Mouse (Mus musculus) kidney, adult 2 months (tissue): ENCODE data around the gene Ksr1. TPM values are rescaled to one million over a fixed set of nuclear protein-coding genes. Genes with fewer than 3 reads are reported as not detected.
A peak's percentile ranks its signal among the peaks of the same experiment; 100 is the strongest.

Experiments used
- DNase-seq: peaks from one replicate; pipeline ENCODE4 v3.0.0; 2021
- H3K27ac ChIP-seq: fragments of 200-500 bp; 2 replicates; pipeline ENCODE4 v1.5.1; 2012; ENCODE audit warnings: low read depth, low read length, control low read depth, inconsistent platforms; ENCODE audit not compliant: insufficient read depth
- H3K27me3 ChIP-seq: fragments of 200-500 bp; replicated peaks from 2 replicates; pipeline ENCODE4 v1.6.1; 2012; ENCODE audit warnings: mild to moderate bottlenecking, moderate library complexity, low read length, inconsistent platforms; ENCODE audit not compliant: control insufficient read depth, insufficient read depth
- H3K36me3 ChIP-seq: fragments of 200-500 bp; 2 replicates; pipeline ENCODE4 v1.6.1; 2012; ENCODE audit warnings: mild to moderate bottlenecking, moderate library complexity, low read length, inconsistent platforms; ENCODE audit not compliant: control insufficient read depth, insufficient read depth
- H3K4me1 ChIP-seq: fragments of 200-500 bp; 2 replicates; pipeline ENCODE4 v1.6.1; 2011; ENCODE audit warnings: low read length; ENCODE audit not compliant: control insufficient read depth, insufficient read depth
- H3K4me3 ChIP-seq: fragments of 200-500 bp; 2 replicates; pipeline ENCODE4 v1.5.1; 2011; ENCODE audit warnings: mild to moderate bottlenecking, low read depth, low read length, control low read depth; ENCODE audit not compliant: insufficient read depth
- CTCF ChIP-seq: fragments of 200-500 bp; conservative IDR thresholded peaks from 2 replicates; pipeline ENCODE4 v1.5.1; 2011; ENCODE audit warnings: low read depth, mild to moderate bottlenecking, control low read depth, low read length, moderate library complexity, mixed read lengths; ENCODE audit not compliant: insufficient read depth, insufficient read length
- POLR2A ChIP-seq: fragments of 200-500 bp; IDR thresholded peaks from one replicate; pipeline ENCODE4 v1.6.1; 2011; ENCODE audit warnings: low read depth, low read length, control low read depth
- WGBS: fragments of 180-500 bp; shearing (Covaris S2); methylation state at CpG from one replicate; pipeline ENCODE4 v1.1.7; 2018; 5-methylcytosine and 5-hydroxymethylcytosine counted together
- polyA plus RNA-seq: library from polyadenylated mRNA; depleted of rRNA; stranded (reverse); fragments of >200 nt; gene quantifications from 2 replicates; pipeline ENCODE4 v1.2.3, GENCODE M21; 2012

Ksr1 gene
- polyA plus RNA-seq, 1 experiment: 9.8 TPM

DNA sequence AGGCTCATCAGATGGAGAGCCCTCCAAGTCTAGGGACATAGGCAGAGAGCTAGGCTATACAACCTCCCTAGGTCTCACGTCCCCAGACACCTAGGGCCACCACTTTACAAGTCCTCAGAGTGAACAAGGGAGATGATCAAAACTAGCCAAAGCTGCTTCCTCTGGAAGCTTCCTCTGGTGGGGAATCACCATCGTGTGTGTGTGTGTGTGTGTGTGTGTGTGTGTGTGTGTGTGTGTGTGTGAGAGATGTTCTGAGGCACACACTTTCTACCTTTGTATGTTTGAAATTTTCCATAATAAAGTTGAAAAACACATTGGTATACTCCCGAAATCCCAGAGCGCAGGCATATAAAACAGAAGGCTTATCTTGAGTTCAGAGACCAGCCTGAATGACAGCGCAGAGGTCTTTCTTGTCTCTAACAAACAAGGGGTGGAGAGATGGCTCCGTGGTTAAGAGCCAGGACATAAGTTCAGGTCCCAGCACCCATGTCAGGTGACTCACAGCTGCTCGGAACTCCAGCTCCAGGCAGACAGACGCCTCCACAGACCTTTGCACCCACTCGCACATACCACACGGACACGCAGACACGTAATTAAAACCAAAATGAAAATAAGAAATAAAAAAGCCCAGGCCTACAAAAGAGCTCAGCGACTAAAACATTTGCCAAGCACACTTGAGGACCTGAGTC lies 11.6 kb downstream of the Ksr1 start:
- H3K4me1 ChIP-seq: no peaks in the 10 kb centered on the region; the same call in 1 of the 2 replicates
- no peaks in the 10 kb centered on the region for H3K36me3 ChIP-seq
- no peaks in the 10 kb centered on the region for H3K27me3 ChIP-seq
- no peak for TF ChIP-seq CTCF
- no peak for TF ChIP-seq POLR2A
- 61% methylated on average over 13 of the region's 13 CpGs for WGBS
- H3K27ac ChIP-seq: no peak overlapping the region
- peak; percentile 45 for DNase-seq
- no peak overlapping the region for H3K4me3 ChIP-seq

DNA sequence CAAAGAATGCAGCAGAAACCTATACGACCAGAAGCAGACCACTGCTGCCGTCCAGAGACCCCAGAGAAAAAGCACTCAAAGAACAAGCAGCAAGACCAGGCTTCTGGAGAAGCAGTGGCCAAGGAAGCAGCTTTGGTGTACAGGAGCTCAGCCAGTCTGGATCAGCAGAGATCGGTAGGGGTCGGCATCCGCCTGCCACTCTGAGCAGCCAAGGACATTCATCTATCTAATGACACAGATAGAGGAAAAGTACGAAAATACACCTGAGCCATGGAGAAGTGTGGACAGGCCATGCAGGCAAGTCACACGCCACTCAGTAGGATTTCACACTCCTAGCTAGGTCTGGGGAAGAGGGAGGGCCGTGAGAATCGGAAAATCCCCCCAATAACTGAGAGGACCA lies 12.2 kb downstream of the Ksr1 start:
- DNase-seq: no peak
- Histone ChIP-seq H3K36me3 (no peaks in the 10 kb centered on the region), H3K4me3 (no peak overlapping the region), H3K27me3 (no peaks in the 10 kb centered on the region), H3K4me1 (no peaks in the 10 kb centered on the region; the same call in 1 of the 2 replicates), H3K27ac (no peak overlapping the region)
- no peak for TF ChIP-seq POLR2A
- no peak for TF ChIP-seq CTCF
- WGBS: 84% methylated on average over 9 of the region's 9 CpGs

DNA sequence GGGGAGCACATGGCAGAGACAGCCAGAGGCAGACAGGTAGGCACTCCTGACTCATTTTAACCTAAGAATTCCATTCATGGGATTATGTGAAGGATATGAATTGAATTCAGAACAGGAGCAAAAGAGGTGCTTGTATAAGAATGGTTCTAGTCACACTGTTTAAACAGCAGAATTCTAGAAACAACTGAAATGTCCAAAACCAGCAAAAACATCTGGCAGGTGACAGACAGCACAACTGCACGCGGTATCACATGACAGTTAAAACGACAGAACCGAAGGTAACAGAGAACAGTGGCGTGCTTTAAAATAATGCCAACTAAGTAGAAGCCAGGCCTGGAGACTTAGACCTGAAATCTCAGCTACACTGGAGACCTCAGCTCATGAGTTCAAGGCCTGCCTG lies 13.2 kb downstream of the Ksr1 start:
- TF ChIP-seq POLR2A (no peak), CTCF (no peak)
- Histone ChIP-seq H3K4me3 (no peak overlapping the region), H3K4me1 (no peaks in the 10 kb centered on the region; the same call in 1 of the 2 replicates), H3K27me3 (no peaks in the 10 kb centered on the region), H3K27ac (no peak overlapping the region), H3K36me3 (no peaks in the 10 kb centered on the region)
- no peak for DNase-seq
- 85% methylated on average over 5 of the region's 5 CpGs for WGBS

- Histone ChIP-seq H3K27me3 (no peaks in the 10 kb centered on the region), H3K27ac (no peak overlapping the region), H3K4me3 (no peak overlapping the region), H3K36me3 (no peaks in the 10 kb centered on the region), H3K4me1 (no peaks in the 10 kb centered on the region; the same call in 1 of the 2 replicates)
- WGBS: 41% methylated on average over 9 of the region's 9 CpGs
- TF ChIP-seq POLR2A: no peak
- no peak for TF ChIP-seq CTCF
- no peak for DNase-seq
Observed at GRCm38 (mm10) chr11:79131949-79132411, 14.2 kb downstream of the Ksr1 start.

GRCm38 (mm10) chr11:79129388-79130356 lies 16.5 kb downstream of the Ksr1 start:
- no peaks in the 10 kb centered on the region for H3K27me3 ChIP-seq
- no peak for TF ChIP-seq CTCF
- no peak for TF ChIP-seq POLR2A
- H3K36me3 ChIP-seq: no peaks in the 10 kb centered on the region
- H3K4me1 ChIP-seq: no peaks in the 10 kb centered on the region; the same call in 1 of the 2 replicates
- 58% methylated on average over 13 of the region's 13 CpGs for WGBS
- H3K27ac ChIP-seq: no peak overlapping the region
- H3K4me3 ChIP-seq: no peak overlapping the region
- no peak for DNase-seq

GRCm38 (mm10) chr11:79128233-79128632 lies 18.0 kb downstream of the Ksr1 start:
- Histone ChIP-seq H3K36me3 (no peaks in the 10 kb centered on the region), H3K4me3 (no peak overlapping the region), H3K4me1 (no peaks in the 10 kb centered on the region), H3K27me3 (no peaks in the 10 kb centered on the region), H3K27ac (no peak overlapping the region)
- DNase-seq: no peak
- TF ChIP-seq POLR2A (no peak), CTCF (no peak)
- WGBS: 88% methylated on average over 7 of the region's 7 CpGs

- Histone ChIP-seq H3K4me1 (no peaks in the 10 kb centered on the region), H3K36me3 (no peaks in the 10 kb centered on the region), H3K4me3 (no peak overlapping the region), H3K27me3 (no peaks in the 10 kb centered on the region), H3K27ac (no peak overlapping the region)
- WGBS: 85% methylated on average over 3 of the region's 3 CpGs
- no peak for DNase-seq
- TF ChIP-seq POLR2A (no peak), CTCF (no peak)
Observed at GRCm38 (mm10) chr11:79126963-79127362, 19.2 kb downstream of the Ksr1 start.
